Mouse (Mus musculus): ENCODE data around the gene Ncapd3.
A peak's percentile ranks its signal among the peaks of the same experiment; 100 is the strongest.

The Ncapd3 gene

DNA sequence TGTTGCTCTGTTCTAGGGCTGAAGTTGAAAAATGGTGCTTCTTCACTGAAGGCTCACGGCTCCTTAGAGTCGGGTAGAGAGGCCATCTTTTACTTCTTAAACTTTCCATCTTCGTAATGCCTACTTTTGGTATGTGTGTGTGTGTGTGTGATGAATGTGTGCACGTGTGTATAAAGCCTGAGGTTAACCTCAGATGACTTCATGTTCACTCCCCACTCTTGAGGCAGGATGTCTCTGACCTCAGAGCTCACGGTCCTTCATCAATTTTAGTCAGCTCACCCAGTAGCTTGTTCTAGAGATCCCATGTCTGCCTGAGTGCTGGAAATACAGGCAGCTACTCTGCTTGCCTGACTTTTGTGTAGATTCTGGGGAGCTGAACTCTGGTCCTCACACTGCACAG, 13.9 kb downstream of the Ncapd3 start:
- no peak for DNase-seq (ENCODE audit: low read depth, low spot score)

- DNase-seq (ENCODE audit: low read depth, low spot score), result no peak
Measured at GRCm38 (mm10) chr9:27049492-27049891, 19.5 kb downstream of the Ncapd3 start.

GRCm38 (mm10) chr9:27058341-27058740, 28.4 kb downstream of the Ncapd3 start:
- DNase-seq (ENCODE audit: low read depth, low spot score), result no peak

GRCm38 (mm10) chr9:27070895-27071294, 40.9 kb downstream of the Ncapd3 start:
- no peak for DNase-seq (ENCODE audit: low read depth, low spot score)

GRCm38 (mm10) chr9:27074677-27075076, 44.7 kb downstream of the Ncapd3 start:
- no peak for DNase-seq (ENCODE audit: low read depth, low spot score)

GRCm38 (mm10) chr9:27075812-27076211, 45.8 kb downstream of the Ncapd3 start:
- DNase-seq (ENCODE audit: low read depth, low spot score), result no peak

DNA sequence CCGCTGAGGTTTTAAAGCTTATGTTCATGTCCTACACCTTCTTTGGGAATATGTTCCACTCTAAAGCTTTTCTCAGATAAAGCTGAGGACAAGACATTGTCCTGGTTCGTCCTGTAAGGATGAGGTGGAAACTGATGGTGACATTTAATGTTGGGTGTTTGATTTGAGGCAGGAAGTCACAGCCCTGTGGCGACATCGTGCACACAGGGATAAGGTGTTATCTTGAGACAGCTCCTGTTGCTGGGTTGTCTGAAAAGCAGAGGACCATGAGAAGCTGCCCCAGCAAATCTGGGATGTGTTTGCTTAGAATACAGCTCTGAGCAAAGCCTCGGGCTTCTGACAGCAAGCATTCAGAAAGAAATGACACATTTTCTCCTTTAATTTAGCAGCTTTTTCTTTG, 56.3 kb downstream of the Ncapd3 start:
- DNase-seq (ENCODE audit: low read depth, low spot score), result no peak

GRCm38 (mm10) chr9:27087402-27087801, 57.4 kb downstream of the Ncapd3 start:
- no peak for DNase-seq (ENCODE audit: low read depth, low spot score)

GRCm38 (mm10) chr9:27090134-27090533, 60.2 kb downstream of the Ncapd3 start:
- DNase-seq (ENCODE audit: low read depth, low spot score), result no peak

DNA sequence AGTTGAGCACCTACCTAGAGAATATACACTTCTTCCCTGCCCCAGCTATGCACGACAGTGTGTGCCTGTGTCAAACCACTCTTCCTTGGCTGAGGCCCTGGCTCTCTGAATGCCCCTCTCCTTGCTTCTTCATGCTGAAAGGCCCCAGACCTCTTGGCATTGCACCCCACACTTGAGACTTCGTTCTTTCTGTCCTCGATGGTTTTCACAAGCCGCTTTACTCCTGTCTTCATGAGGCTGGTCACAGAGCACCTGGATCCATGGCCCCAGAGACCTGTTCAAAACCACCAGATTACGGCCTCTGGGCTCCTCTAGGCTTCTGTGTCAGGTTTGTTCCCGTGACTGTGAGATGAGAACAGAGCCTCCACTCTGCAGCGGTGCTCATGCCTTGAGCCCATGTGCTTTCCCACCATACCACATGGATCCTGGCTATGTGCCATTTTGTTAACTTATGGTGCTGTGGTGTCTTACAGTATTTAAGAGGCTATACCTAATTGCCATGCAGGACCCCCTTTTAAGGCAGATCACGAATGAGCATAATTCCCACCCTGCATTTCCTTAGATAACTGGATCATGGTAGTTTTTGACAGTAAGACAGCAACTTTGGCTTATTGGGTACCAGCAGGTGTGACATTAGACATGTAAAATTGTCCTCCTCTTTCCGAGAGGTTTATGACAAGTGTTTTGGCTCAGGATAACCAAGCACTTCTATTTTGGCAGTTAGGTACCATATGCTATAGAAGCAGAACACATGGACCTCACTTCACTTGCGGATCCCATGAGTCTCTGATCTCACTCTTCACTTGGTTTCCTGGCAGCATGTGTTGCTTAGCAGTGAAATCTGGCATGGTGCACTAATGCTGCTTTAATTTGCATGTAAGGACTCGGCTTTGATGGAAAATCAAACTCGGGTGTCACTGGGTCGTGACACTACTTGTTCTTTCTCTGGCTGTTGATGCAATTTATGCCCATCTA, 61.1 kb downstream of the Ncapd3 start:
- peak; percentile 42 for DNase-seq (ENCODE audit: low read depth, low spot score)

DNA sequence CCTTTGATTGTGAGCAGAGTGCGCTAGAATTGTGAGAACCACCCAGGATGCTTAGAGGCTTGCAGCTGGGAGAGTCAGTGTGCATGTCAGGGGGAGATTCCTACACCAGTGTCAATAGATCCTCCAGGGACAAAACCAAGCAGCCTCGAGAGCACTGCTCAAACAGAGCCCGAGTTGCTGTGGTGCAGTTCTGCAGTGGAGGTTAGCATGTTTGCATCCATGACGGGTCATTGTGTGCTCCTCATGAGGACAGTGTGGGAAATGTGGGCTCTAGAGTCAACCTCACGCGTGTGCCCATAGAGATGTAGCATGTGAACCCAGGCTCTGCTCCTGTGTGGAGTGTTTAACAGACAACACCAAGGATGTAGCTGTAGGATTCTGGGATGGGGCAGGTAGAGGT, 62.9 kb downstream of the Ncapd3 start:
- no peak for DNase-seq (ENCODE audit: low read depth, low spot score)

DNA sequence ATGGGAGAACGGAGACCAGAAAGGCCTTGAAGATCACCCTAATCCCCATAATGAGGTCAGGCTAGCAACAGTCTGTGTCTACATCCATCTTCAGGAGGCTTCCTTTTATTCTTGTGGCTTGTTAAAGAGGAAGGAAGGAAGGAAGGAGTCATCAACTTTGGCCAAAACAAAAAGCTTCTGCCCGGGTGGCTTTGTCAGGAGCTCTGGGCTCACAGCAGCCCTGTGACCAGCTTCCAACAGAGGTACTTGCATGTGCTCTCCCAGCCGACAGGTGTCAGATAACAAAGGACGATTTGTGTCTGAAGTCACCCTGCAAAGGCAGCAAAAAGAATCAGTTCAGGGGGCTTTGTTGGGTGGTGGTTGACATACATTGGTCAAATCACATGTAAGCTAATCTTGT, 68.1 kb downstream of the Ncapd3 start:
- no peak for DNase-seq (ENCODE audit: low read depth, low spot score)

DNA sequence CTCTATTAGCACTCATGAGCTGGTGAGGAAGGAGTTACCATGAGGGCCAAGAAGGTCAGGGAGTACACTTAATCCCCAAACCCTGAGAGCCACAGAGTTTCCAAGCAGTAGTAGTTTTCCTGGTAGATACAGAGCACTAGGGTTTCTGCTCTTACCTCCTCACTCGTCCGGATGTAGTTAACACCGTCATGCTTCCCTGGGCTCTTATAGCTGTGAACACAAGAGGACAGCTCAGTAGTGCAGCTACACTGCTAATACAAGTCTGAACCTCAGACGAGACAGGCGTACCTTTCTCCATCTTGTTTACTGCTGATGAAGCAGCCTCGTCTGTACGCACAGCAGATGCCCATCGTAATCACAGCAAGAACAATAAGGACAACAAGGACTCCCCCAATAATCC, 68.6 kb downstream of the Ncapd3 start:
- DNase-seq (ENCODE audit: low read depth, low spot score), result no peak

DNA sequence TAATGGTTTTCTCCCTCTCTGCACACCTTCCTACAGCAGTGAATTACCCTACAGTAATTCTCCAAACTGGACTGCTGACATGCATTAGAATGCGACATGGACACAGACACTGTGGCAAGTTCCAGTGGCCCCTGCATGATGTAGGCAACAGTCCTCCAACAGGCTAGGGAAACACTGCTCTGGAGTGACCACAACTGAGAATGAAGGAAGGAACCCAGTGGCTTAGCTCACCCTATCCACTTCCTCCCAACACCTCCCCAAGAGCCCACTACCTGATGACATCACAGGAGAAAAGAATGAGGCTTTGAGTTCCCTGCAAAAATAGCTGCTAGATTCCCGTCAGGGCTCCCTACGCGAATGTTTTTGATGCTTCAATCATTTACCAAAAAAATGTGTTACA, 69.5 kb downstream of the Ncapd3 start:
- no peak for DNase-seq (ENCODE audit: low read depth, low spot score)

DNA sequence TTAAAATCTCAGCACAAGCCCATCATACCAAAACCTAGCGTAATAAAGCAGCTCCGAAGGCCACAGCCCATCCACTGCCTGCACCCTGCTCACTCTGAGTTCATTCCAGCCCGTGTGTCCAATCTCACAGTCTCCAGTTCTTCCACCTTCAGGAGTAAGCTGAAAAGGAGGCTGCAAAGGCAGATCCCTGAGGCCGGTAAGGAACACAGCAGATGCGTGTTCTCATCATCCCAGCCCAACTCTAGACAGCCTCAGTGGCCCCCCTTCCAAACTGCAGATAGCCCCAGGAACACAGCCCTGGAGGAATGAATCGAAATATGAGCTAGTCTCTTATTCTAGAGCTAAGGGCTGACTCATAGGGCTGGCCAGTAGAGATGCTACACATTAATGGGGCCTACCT, 71.5 kb downstream of the Ncapd3 start:
- DNase-seq (ENCODE audit: low read depth, low spot score), result no peak

DNA sequence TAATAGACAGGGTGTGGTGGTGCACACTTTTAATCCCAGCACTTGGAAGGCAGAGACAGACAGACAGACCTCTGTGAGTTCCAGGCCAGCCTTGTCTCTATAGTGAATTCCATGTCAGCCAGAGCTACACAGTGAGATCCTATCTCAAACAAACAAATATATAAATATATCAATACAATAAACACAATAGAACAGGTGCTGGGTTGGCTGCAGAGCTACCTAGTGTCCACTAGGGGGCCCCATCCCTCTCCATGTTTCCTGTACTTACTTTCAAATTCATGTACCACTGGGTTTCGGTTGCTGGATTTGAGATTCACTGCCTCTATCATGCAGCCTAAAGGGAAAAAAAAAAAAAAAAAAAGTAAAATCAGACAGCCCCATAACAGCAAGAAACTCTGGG, 76.1 kb downstream of the Ncapd3 start:
- DNase-seq (ENCODE audit: low read depth, low spot score), result peak; percentile 40

- DNase-seq (ENCODE audit: low read depth, low spot score), result no peak
Measured at GRCm38 (mm10) chr9:27108451-27108850, 78.5 kb downstream of the Ncapd3 start.

DNA sequence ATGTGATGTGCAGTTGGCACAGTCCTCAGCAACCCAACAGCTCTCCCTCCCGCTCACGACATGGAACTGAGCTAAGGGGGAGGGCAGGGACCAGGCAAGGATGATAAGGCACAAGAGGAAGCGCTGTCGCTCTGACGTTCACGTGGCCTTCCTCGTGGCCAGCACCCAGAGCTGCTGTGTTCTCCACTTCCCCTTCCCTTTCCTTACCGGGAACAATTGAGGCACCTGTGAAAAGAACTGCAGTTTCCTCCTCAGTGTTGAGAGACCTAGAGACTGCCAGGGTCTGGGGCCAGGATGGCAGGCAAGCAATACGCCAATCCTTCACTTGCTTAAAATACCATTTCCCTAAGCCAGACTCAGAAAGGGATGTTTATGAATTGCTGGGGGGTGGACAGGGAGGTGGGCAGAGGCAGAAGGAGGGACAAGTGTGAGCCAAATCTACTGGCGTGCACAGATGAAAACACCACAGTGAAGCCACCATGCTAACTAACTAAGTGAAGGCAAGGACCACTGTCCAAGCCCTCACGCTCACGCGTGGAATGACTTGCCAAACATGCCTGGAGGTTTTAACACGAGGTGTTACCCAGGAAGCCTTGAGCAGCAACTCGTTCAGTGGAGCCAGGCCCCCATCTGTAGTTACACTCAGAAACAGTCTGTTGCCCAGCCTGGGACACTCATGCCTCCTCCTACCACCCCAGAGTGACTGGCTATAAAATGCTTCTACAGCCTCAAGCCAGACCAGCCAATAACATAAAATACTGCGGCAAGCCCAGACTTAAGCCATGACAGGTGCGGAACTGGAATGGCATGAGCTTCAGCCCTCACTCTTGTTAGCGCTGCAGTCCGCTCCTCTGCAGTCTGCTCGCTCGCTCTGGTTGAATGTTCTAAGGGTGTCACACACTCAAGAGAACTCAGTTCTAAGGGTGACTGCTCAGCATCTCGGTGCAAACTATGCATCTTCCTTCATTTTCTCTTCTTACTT, 79.8 kb downstream of the Ncapd3 start:
- no peak for DNase-seq (ENCODE audit: low read depth, low spot score)

DNA sequence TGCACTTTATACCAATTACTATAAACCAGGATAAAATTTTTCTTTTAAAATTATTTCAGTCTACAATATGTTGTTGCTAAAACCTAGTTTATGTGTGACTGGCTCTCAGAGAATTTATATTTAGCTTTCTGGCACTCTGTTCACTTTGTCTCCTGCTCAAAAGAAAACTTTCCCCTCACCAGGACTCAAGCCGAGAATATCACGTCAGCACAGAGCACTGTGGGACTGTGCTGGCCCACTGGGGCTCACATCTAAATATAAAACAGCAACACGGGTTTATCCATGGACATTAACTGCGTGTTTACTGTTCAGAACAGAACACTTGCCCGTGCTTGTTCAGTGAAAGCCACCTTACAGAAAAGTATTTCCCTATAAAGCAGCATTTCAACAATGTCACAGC, 80.7 kb downstream of the Ncapd3 start:
- DNase-seq (ENCODE audit: low read depth, low spot score), result no peak

DNA sequence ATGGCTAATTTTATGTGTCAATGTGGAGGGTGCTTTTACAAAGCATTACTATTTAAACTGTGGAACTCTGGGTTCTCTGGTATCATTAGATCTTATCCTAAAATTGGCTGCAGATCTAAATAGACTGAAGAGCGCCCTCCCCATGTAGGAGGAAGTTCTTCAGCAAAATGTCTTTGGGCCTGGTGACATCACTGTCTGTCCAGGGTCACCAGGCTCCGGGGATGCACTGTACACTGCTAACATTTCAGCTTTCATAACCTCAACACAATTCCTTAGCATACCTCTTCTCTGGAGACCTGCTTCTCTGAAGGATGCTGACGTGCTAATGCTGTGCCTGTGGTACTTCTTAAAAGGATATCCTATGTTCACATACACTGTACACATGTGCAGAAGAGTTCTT, 81.8 kb downstream of the Ncapd3 start:
- no peak for DNase-seq (ENCODE audit: low read depth, low spot score)

- no peak for DNase-seq (ENCODE audit: low read depth, low spot score)
Measured at GRCm38 (mm10) chr9:27121254-27121653, 91.3 kb downstream of the Ncapd3 start.

DNA sequence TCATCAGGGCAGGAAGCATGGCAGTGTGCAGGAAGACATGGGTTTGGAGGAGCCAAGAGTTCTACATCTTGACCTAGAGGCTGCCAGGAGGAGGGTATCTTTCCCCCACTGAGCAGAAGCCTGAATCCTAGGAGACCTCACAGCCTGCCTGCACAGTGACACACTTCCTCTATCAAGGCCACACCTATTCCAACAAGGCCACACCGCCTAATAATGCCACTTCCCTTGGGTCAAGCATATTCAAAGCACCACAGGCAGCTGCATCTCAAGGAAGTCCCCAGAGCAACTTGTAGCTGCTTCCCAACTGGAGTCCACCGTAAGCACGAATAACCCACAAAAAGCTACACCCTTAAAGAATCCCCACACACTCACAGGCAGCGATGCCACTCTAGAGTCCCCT, 92.1 kb downstream of the Ncapd3 start:
- DNase-seq (ENCODE audit: low read depth, low spot score), result no peak

Data from brain, embryonic 18.5 days (tissue).